ENCODE assay signal across 8 mouse cellular contexts in genomic region chrX:104200736-104201591, GRCm38 (mm10). TPM values are rescaled to one million over a fixed set of nuclear protein-coding genes. Genes with fewer than 3 reads are reported as not detected.
DNase-seq lines count a peak whose midpoint lies in the region; ATAC-seq and TF ChIP-seq lines count a peak whose summit lies in the region.

Gene Nexmif (minus strand): TSS chrX:104201185.

- H3K9me3 ChIP-seq in forebrain, embryonic 16.5 days (ENCODE audit: control insufficient read depth, low read length) = no peaks in the 10 kb centered on the region
- no peaks in the 10 kb centered on the region for H3K9me3 ChIP-seq in hindbrain, embryonic 14.5 days (ENCODE audit: control insufficient read depth, low read length)
- no peaks in the 10 kb centered on the region for H3K9me3 ChIP-seq in lung, postnatal 0 days (ENCODE audit: low read length)

- 0 out of 2 replicates have a peak, but pooled peaks cover under 1% of the 10 kb centered on the region for H3K27me3 ChIP-seq in forebrain, embryonic 16.5 days (replicated peaks; ENCODE audit: control insufficient read depth, insufficient read depth, low read length)
- H3K27me3 ChIP-seq in hindbrain, embryonic 14.5 days (ENCODE audit: control insufficient read depth, insufficient read depth, low read length) = peaks cover 26% of the 10 kb centered on the region
- no peaks in the 10 kb centered on the region for H3K27me3 ChIP-seq in lung, postnatal 0 days (replicated peaks; ENCODE audit: insufficient read depth, low read length)

- H3K4me2 ChIP-seq in forebrain, embryonic 16.5 days (ENCODE audit: low read length) = peak within 1 kb of the TSS; percentile 51
- H3K4me2 ChIP-seq in hindbrain, embryonic 14.5 days (replicated peaks) = peak within 1 kb of the TSS; percentile 62
- H3K4me2 ChIP-seq in lung, postnatal 0 days (replicated peaks; ENCODE audit: low read depth, low read length) = peak within 1 kb of the TSS; percentile 60

- H3K36me3 ChIP-seq in forebrain, embryonic 16.5 days (ENCODE audit: control insufficient read depth, insufficient read depth) = no peaks in the 10 kb centered on the region
- no peaks in the 10 kb centered on the region for H3K36me3 ChIP-seq in hindbrain, embryonic 14.5 days (replicated peaks; ENCODE audit: control insufficient read depth, insufficient read depth)
- no peaks in the 10 kb centered on the region for H3K36me3 ChIP-seq in lung, postnatal 0 days (ENCODE audit: insufficient read depth, low read length)

- no peak for TF ChIP-seq CTCF in lung, postnatal 0 days (IDR thresholded peaks at IDR 0.05)

- H3K9ac ChIP-seq in forebrain, embryonic 16.5 days (replicated peaks; ENCODE audit: low read depth, low read length) = peak within 1 kb of the TSS; percentile 76
- H3K9ac ChIP-seq in hindbrain, embryonic 14.5 days = peak within 1 kb of the TSS; percentile 82
- no peak within 1 kb of the TSS for H3K9ac ChIP-seq in lung, postnatal 0 days (replicated peaks; ENCODE audit: low read depth)

- WGBS in forebrain, embryonic 16.5 days = 21% methylated on average over 45 of the region's 70 CpGs
- 33% methylated on average over 39 of the region's 70 CpGs for WGBS in hindbrain, embryonic 14.5 days
- WGBS in lung, postnatal 0 days = 34% methylated on average over 31 of the region's 70 CpGs

- ATAC-seq in forebrain, embryonic 16.5 days = peak; percentile 86
- ATAC-seq in hindbrain, embryonic 14.5 days (ENCODE audit: low FRiP score) = peak; percentile 87
- peak; percentile 71 for ATAC-seq in lung, postnatal 0 days
- no peak for ATAC-seq in inflammation-experienced regulatory T-cells, adult 6 months

- TF ChIP-seq EP300 in lung, postnatal 0 days (IDR thresholded peaks at IDR 0.05) = no peak

- H3K4me1 ChIP-seq in forebrain, embryonic 16.5 days (replicated peaks; ENCODE audit: control insufficient read depth, insufficient read depth, low read length) = no peaks in the 10 kb centered on the region
- H3K4me1 ChIP-seq in hindbrain, embryonic 14.5 days (replicated peaks; ENCODE audit: control insufficient read depth, insufficient read depth, low read length) = no peaks in the 10 kb centered on the region
- H3K4me1 ChIP-seq in lung, postnatal 0 days (ENCODE audit: insufficient read depth, low read depth, low read length) = no peaks in the 10 kb centered on the region

- peak within 1 kb of the TSS; percentile 96 for H3K27ac ChIP-seq in forebrain, embryonic 16.5 days (ENCODE audit: low read length)
- H3K27ac ChIP-seq in hindbrain, embryonic 14.5 days = peak within 1 kb of the TSS; percentile 96
- H3K27ac ChIP-seq in lung, postnatal 0 days (ENCODE audit: low read length) = peak within 1 kb of the TSS; percentile 59

- peak; percentile 43 for DNase-seq in R1 (ENCODE audit: low read depth, low spot score)
- DNase-seq in cerebellum, adult 11-12 months = peak; percentile 41
- DNase-seq in hindbrain, embryonic 14.5 days (ENCODE audit: low spot score) = peak; percentile 59
- DNase-seq in layer of hippocampus, postnatal 36 days = peak in 1 of 2 experiments; percentile 40
- DNase-seq in lung, postnatal 0 days (ENCODE audit: low spot score) = peak; percentile 36
- DNase-seq in retina, postnatal 7 days (ENCODE audit: low read depth, low spot score) = peak; percentile 17

- peak within 1 kb of the TSS; percentile 61 for H3K4me3 ChIP-seq in forebrain, embryonic 16.5 days (replicated peaks; ENCODE audit: low read length)
- peak within 1 kb of the TSS; percentile 62 for H3K4me3 ChIP-seq in hindbrain, embryonic 14.5 days (replicated peaks; ENCODE audit: low read length)
- peak within 1 kb of the TSS; percentile 45 for H3K4me3 ChIP-seq in lung, postnatal 0 days (ENCODE audit: low read depth, low read length)

RNA-seq across cellular contexts. Expression of gene Nexmif, which starts in this region (rescaled TPM):
- 18.1 and 19.4 TPM in 2 replicates for polyA plus RNA-seq in forebrain, embryonic 16.5 days (2015; fragmentation: Nextera tagmentation; extraction: Ambion mirVana)
- polyA plus RNA-seq in hindbrain, embryonic 14.5 days (2014; fragmentation: Nextera tagmentation; extraction: Ambion mirVana) = 16.2 and 17.5 TPM in 2 replicates
- 10 to 100 TPM; 38.2 to 39.0 TPM for total RNA-seq in layer of hippocampus, postnatal 36 days (2021)
- 3.6 and 4.2 TPM in 2 replicates for polyA plus RNA-seq in lung, postnatal 0 days (2015; fragmentation: Nextera tagmentation; extraction: Ambion mirVana)
- not detected for polyA plus RNA-seq in inflammation-experienced regulatory T-cells, adult 6 months (2017; shearing (Covaris generic))
